Mouse (Mus musculus): ENCODE data around the gene Kpna2.

GRCm38 (mm10) chr11:106965881-106966280 is 33.5 kb downstream of the Kpna2 start:
- no peak for TF ChIP-seq POLR2A (IDR thresholded peaks at IDR 0.05; ENCODE audit: low read depth, low read length)
- TF ChIP-seq CTCF (IDR thresholded peaks at IDR 0.05; ENCODE audit: extremely low read depth, insufficient read depth, insufficient read length, insufficient replicate concordance): no peak
